Mouse (Mus musculus) kidney, adult 2 months (tissue): ENCODE measurements at regions not wholly inside any gene's neighbourhood (a gene's known extent, or its start where the extent isn't known, plus 50 kb on each side); places are given as distances from the start of the nearest gene placed in this dataset.

Experiments used
- DNase-seq: peaks from one replicate; pipeline ENCODE4 v3.0.0; 2021
- H3K27ac ChIP-seq: fragments of 200-500 bp; 2 replicates; pipeline ENCODE4 v1.5.1; 2012; ENCODE audit warnings: low read depth, low read length, control low read depth, inconsistent platforms; ENCODE audit not compliant: insufficient read depth
- H3K27me3 ChIP-seq: fragments of 200-500 bp; replicated peaks from 2 replicates; pipeline ENCODE4 v1.6.1; 2012; ENCODE audit warnings: mild to moderate bottlenecking, moderate library complexity, low read length, inconsistent platforms; ENCODE audit not compliant: control insufficient read depth, insufficient read depth
- H3K36me3 ChIP-seq: fragments of 200-500 bp; 2 replicates; pipeline ENCODE4 v1.6.1; 2012; ENCODE audit warnings: mild to moderate bottlenecking, moderate library complexity, low read length, inconsistent platforms; ENCODE audit not compliant: control insufficient read depth, insufficient read depth
- H3K4me1 ChIP-seq: fragments of 200-500 bp; 2 replicates; pipeline ENCODE4 v1.6.1; 2011; ENCODE audit warnings: low read length; ENCODE audit not compliant: control insufficient read depth, insufficient read depth
- H3K4me3 ChIP-seq: fragments of 200-500 bp; 2 replicates; pipeline ENCODE4 v1.5.1; 2011; ENCODE audit warnings: mild to moderate bottlenecking, low read depth, low read length, control low read depth; ENCODE audit not compliant: insufficient read depth
- CTCF ChIP-seq: fragments of 200-500 bp; conservative IDR thresholded peaks from 2 replicates; pipeline ENCODE4 v1.5.1; 2011; ENCODE audit warnings: low read depth, mild to moderate bottlenecking, control low read depth, low read length, moderate library complexity, mixed read lengths; ENCODE audit not compliant: insufficient read depth, insufficient read length
- POLR2A ChIP-seq: fragments of 200-500 bp; IDR thresholded peaks from one replicate; pipeline ENCODE4 v1.6.1; 2011; ENCODE audit warnings: low read depth, low read length, control low read depth
- WGBS: fragments of 180-500 bp; shearing (Covaris S2); methylation state at CpG from one replicate; pipeline ENCODE4 v1.1.7; 2018; 5-methylcytosine and 5-hydroxymethylcytosine counted together

GRCm38 (mm10) chr11:93683691-93684090 lies 201.9 kb downstream of the Utp18 start:
- Histone ChIP-seq H3K4me3 (no peak overlapping the region), H3K27ac (no peak overlapping the region), H3K27me3 (no peaks in the 10 kb centered on the region; the same call in 1 of the 2 replicates), H3K36me3 (no peaks in the 10 kb centered on the region), H3K4me1 (no peaks in the 10 kb centered on the region)
- no peak for DNase-seq
- TF ChIP-seq POLR2A (no peak), CTCF (no peak)
- 80% methylated on average over 5 of the region's 5 CpGs for WGBS

GRCm38 (mm10) chr11:93676299-93676698 lies 209.3 kb downstream of the Utp18 start:
- Histone ChIP-seq H3K4me3 (no peak overlapping the region), H3K27me3 (no peaks in the 10 kb centered on the region), H3K27ac (no peak overlapping the region), H3K36me3 (no peaks in the 10 kb centered on the region), H3K4me1 (no peaks in the 10 kb centered on the region)
- 73% methylated on average over 5 of the region's 5 CpGs for WGBS
- no peak for DNase-seq
- TF ChIP-seq POLR2A (no peak), CTCF (no peak)

GRCm38 (mm10) chr11:93672025-93672424 lies 213.5 kb downstream of the Utp18 start:
- H3K4me3 ChIP-seq = no peak overlapping the region
- H3K4me1 ChIP-seq = no peaks in the 10 kb centered on the region
- H3K27ac ChIP-seq = no peak overlapping the region
- H3K36me3 ChIP-seq = no peaks in the 10 kb centered on the region
- no peaks in the 10 kb centered on the region for H3K27me3 ChIP-seq
- TF ChIP-seq POLR2A (no peak), CTCF (no peak)
- 65% methylated on average over 3 of the region's 3 CpGs for WGBS
- no peak for DNase-seq

GRCm38 (mm10) chr11:93661657-93662056 lies 223.9 kb downstream of the Utp18 start:
- WGBS = 64% methylated on average over 2 of the region's 2 CpGs
- no peak overlapping the region for H3K4me3 ChIP-seq
- no peaks in the 10 kb centered on the region for H3K4me1 ChIP-seq
- H3K36me3 ChIP-seq = no peaks in the 10 kb centered on the region
- no peak overlapping the region for H3K27ac ChIP-seq
- TF ChIP-seq POLR2A (no peak), CTCF (no peak)
- H3K27me3 ChIP-seq = no peaks in the 10 kb centered on the region
- DNase-seq = no peak

GRCm38 (mm10) chr11:93660379-93660778 lies 225.2 kb downstream of the Utp18 start:
- TF ChIP-seq CTCF (no peak), POLR2A (no peak)
- Histone ChIP-seq H3K4me3 (no peak overlapping the region), H3K36me3 (no peaks in the 10 kb centered on the region), H3K4me1 (no peaks in the 10 kb centered on the region), H3K27me3 (no peaks in the 10 kb centered on the region), H3K27ac (no peak overlapping the region)
- 90% methylated on average over 7 of the region's 7 CpGs for WGBS
- no peak for DNase-seq

- TF ChIP-seq CTCF (no peak), POLR2A (no peak)
- H3K4me1 ChIP-seq = no peaks in the 10 kb centered on the region
- WGBS = 72% methylated on average over 8 of the region's 8 CpGs
- DNase-seq = no peak
- H3K27ac ChIP-seq = no peak overlapping the region
- H3K27me3 ChIP-seq = no peaks in the 10 kb centered on the region
- no peaks in the 10 kb centered on the region for H3K36me3 ChIP-seq
- no peak overlapping the region for H3K4me3 ChIP-seq
Measured at GRCm38 (mm10) chr11:93658719-93659118, 226.8 kb downstream of the Utp18 start.

GRCm38 (mm10) chr11:93655602-93656239 lies 229.8 kb downstream of the Utp18 start:
- H3K4me1 ChIP-seq = peaks cover 6% of the 10 kb centered on the region; the same call in 1 of the 2 replicates
- TF ChIP-seq CTCF = no peak
- TF ChIP-seq POLR2A = no peak
- DNase-seq = no peak
- no peak overlapping the region for H3K4me3 ChIP-seq
- no peaks in the 10 kb centered on the region for H3K27me3 ChIP-seq
- 75% methylated on average over 9 of the region's 9 CpGs for WGBS
- H3K36me3 ChIP-seq = no peaks in the 10 kb centered on the region
- no peak overlapping the region for H3K27ac ChIP-seq
